Mouse (Mus musculus): ENCODE measurements at regions not wholly inside any gene's neighbourhood (a gene's known extent, or its start where the extent isn't known, plus 50 kb on each side); places are given as distances from the start of the nearest gene placed in this dataset.

GRCm38 (mm10) chr7:62924585-62925331 is 101.3 kb upstream of the A26c2 start:
- Histone ChIP-seq H3K4me1 (replicated peaks; ENCODE audit: control insufficient read depth, insufficient read depth, low read length) (no peaks in the 10 kb centered on the region), H3K9me3 (ENCODE audit: control insufficient read depth, low read length) (no peaks in the 10 kb centered on the region), H3K36me3 (ENCODE audit: control insufficient read depth, insufficient read depth) (no peaks in the 10 kb centered on the region), H3K4me2 (ENCODE audit: low read length) (no peak overlapping the region), H3K4me3 (replicated peaks; ENCODE audit: low read length) (no peak overlapping the region), H3K9ac (replicated peaks; ENCODE audit: low read depth, low read length) (no peak overlapping the region), H3K27me3 (replicated peaks; ENCODE audit: control insufficient read depth, insufficient read depth, low read length) (no peaks in the 10 kb centered on the region), H3K27ac (ENCODE audit: low read length) (no peak overlapping the region)
- WGBS: 69% methylated on average over 6 of the region's 6 CpGs
- peak; percentile 61 for ATAC-seq

- Histone ChIP-seq H3K27me3 (replicated peaks; ENCODE audit: control insufficient read depth, insufficient read depth, low read length) (no peaks in the 10 kb centered on the region), H3K4me1 (replicated peaks; ENCODE audit: control insufficient read depth, insufficient read depth, low read length) (no peaks in the 10 kb centered on the region), H3K36me3 (ENCODE audit: control insufficient read depth, insufficient read depth) (no peaks in the 10 kb centered on the region), H3K9ac (replicated peaks; ENCODE audit: low read depth, low read length) (no peak overlapping the region), H3K9me3 (ENCODE audit: control insufficient read depth, low read length) (no peaks in the 10 kb centered on the region), H3K27ac (ENCODE audit: low read length) (no peak overlapping the region), H3K4me3 (replicated peaks; ENCODE audit: low read length) (no peak overlapping the region), H3K4me2 (ENCODE audit: low read length) (no peak overlapping the region)
- 0% methylated on average over 1 of the region's 1 CpGs for WGBS
- no peak for ATAC-seq
Measured at GRCm38 (mm10) chr7:62922246-62922645, 98.8 kb upstream of the A26c2 start.

- H3K4me2 ChIP-seq (ENCODE audit: low read length): no peak overlapping the region
- WGBS: 75% methylated on average over 4 of the region's 4 CpGs
- ATAC-seq: no peak
- H3K27ac ChIP-seq (ENCODE audit: low read length): no peak overlapping the region
- H3K9me3 ChIP-seq (ENCODE audit: control insufficient read depth, low read length): no peaks in the 10 kb centered on the region
- no peaks in the 10 kb centered on the region for H3K4me1 ChIP-seq (replicated peaks; ENCODE audit: control insufficient read depth, insufficient read depth, low read length)
- no peak overlapping the region for H3K4me3 ChIP-seq (replicated peaks; ENCODE audit: low read length)
- H3K27me3 ChIP-seq (replicated peaks; ENCODE audit: control insufficient read depth, insufficient read depth, low read length): no peaks in the 10 kb centered on the region
- H3K36me3 ChIP-seq (ENCODE audit: control insufficient read depth, insufficient read depth): no peaks in the 10 kb centered on the region
- H3K9ac ChIP-seq (replicated peaks; ENCODE audit: low read depth, low read length): no peak overlapping the region
Measured at GRCm38 (mm10) chr7:62894337-62894736, 70.9 kb upstream of the A26c2 start.

- Histone ChIP-seq H3K27me3 (replicated peaks; ENCODE audit: control insufficient read depth, insufficient read depth, low read length) (no peaks in the 10 kb centered on the region), H3K4me3 (replicated peaks; ENCODE audit: low read length) (no peak overlapping the region), H3K27ac (ENCODE audit: low read length) (no peak overlapping the region), H3K4me2 (ENCODE audit: low read length) (no peak overlapping the region), H3K9me3 (ENCODE audit: control insufficient read depth, low read length) (no peaks in the 10 kb centered on the region), H3K4me1 (replicated peaks; ENCODE audit: control insufficient read depth, insufficient read depth, low read length) (no peaks in the 10 kb centered on the region), H3K36me3 (ENCODE audit: control insufficient read depth, insufficient read depth) (no peaks in the 10 kb centered on the region), H3K9ac (replicated peaks; ENCODE audit: low read depth, low read length) (no peak overlapping the region)
- peak; percentile 81 for ATAC-seq
- 17% methylated on average over 1 of the region's 1 CpGs for WGBS
Measured at GRCm38 (mm10) chr7:62877033-62877432, 53.6 kb upstream of the A26c2 start.
